Mouse (Mus musculus) hindbrain, embryonic 11.5 days (tissue): Measurements from ENCODE around the gene Cpxm2. TPM values are rescaled to one million over a fixed set of nuclear protein-coding genes. Genes with fewer than 3 reads are reported as not detected.

ENCODE experiments used
- ATAC-seq: fragments of 200-750 bp; cut with Nextera tagmentation; 2 replicates; pipeline ENCODE4 v1.8.0; 2017; ENCODE audit warnings: mild to moderate bottlenecking, moderate TSS enrichment, moderate library complexity; ENCODE audit not compliant: low FRiP score
- DNase-seq: peaks from one replicate; pipeline ENCODE4 v3.0.0-alpha.2; 2015; ENCODE audit warnings: low spot score
- H3K27ac ChIP-seq: fragments of 300-500 bp; sonication (generic); 2 replicates; pipeline ENCODE4 v1.5.1; 2014; ENCODE audit warnings: mild to moderate bottlenecking, low read depth, low read length
- H3K27me3 ChIP-seq: fragments of 300-500 bp; sonication (generic); 2 replicates; pipeline ENCODE4 v1.6.1; 2014; ENCODE audit warnings: mild to moderate bottlenecking, low read length, moderate library complexity, mixed read lengths; ENCODE audit not compliant: control insufficient read depth, insufficient read depth
- H3K36me3 ChIP-seq: fragments of 300-500 bp; sonication (generic); 2 replicates; pipeline ENCODE4 v1.6.1; 2014; ENCODE audit warnings: mild to moderate bottlenecking, low read length, moderate library complexity, mixed read lengths; ENCODE audit not compliant: control insufficient read depth, insufficient read depth
- H3K4me1 ChIP-seq: fragments of 300-500 bp; sonication (generic); replicated peaks from 2 replicates; pipeline ENCODE4 v1.6.1; 2014; ENCODE audit warnings: low read length, mixed read lengths; ENCODE audit not compliant: control insufficient read depth, insufficient read depth
- H3K4me2 ChIP-seq: fragments of 300-500 bp; sonication (generic); replicated peaks from 2 replicates; pipeline ENCODE4 v1.6.1; 2014; ENCODE audit warnings: mild to moderate bottlenecking, low read depth, low read length
- H3K4me3 ChIP-seq: fragments of 300-500 bp; sonication (generic); 2 replicates; pipeline ENCODE4 v1.5.1; 2014; ENCODE audit warnings: low read depth, low read length
- H3K9ac ChIP-seq: fragments of 300-500 bp; sonication (generic); 2 replicates; pipeline ENCODE4 v1.6.1; 2014; ENCODE audit warnings: low read depth, low read length
- H3K9me3 ChIP-seq: fragments of 300-500 bp; sonication (generic); 2 replicates; pipeline ENCODE4 v1.6.1; 2016; ENCODE audit warnings: low read length; ENCODE audit not compliant: control insufficient read depth
- WGBS: fragments of 180-500 bp; shearing (Covaris S2); extraction: QIAGEN DNeasy Blood & Tissue Kit; methylation state at CpG from one replicate; pipeline ENCODE4 v1.1.7; 2014; 5-methylcytosine and 5-hydroxymethylcytosine counted together
- polyA plus RNA-seq: library from polyadenylated mRNA; unstranded; fragments of >200 nt; fragmentation: Nextera tagmentation; extraction: Ambion mirVana; gene quantifications from 2 replicates; pipeline ENCODE4 v1.2.1, GENCODE M21; 2014

The Cpxm2 gene
- 2.2 and 3.6 TPM in 2 replicates for polyA plus RNA-seq

GRCm38 (mm10) chr7:132154368-132154961, at the start of gene Cpxm2:
Gene Cpxm2, minus strand, starts transcription at chr7:132154739.
- Histone ChIP-seq H3K36me3 (no peaks in the 10 kb centered on the region), H3K9me3 (no peaks in the 10 kb centered on the region), H3K27me3 (peaks cover 6% of the 10 kb centered on the region), H3K4me2 (peak within 1 kb of the TSS; percentile 72), H3K4me1 (peaks cover 3% of the 10 kb centered on the region; the same call in 1 of the 2 replicates), H3K9ac (peak within 1 kb of the TSS; percentile 19; the same call in 1 of the 2 replicates), H3K4me3 (peak within 1 kb of the TSS; percentile 30), H3K27ac (no peak within 1 kb of the TSS)
- ATAC-seq (no peak), DNase-seq (peak; percentile 35)
- WGBS, result 4% methylated on average over 40 of the region's 43 CpGs

- ATAC-seq, result no peak
- Histone ChIP-seq H3K4me3 (no peak overlapping the region), H3K4me1 (no peaks in the 10 kb centered on the region), H3K27ac (no peak overlapping the region), H3K9me3 (no peaks in the 10 kb centered on the region), H3K4me2 (no peak overlapping the region), H3K36me3 (no peaks in the 10 kb centered on the region), H3K9ac (no peak overlapping the region), H3K27me3 (no peaks in the 10 kb centered on the region)
- WGBS, result 43% methylated on average over 1 of the region's 1 CpGs
- no peak for DNase-seq
Measured at GRCm38 (mm10) chr7:132204073-132204612, 49.6 kb upstream of the Cpxm2 start.

- H3K9ac ChIP-seq, result no peak overlapping the region
- no peak overlapping the region for H3K27ac ChIP-seq
- H3K4me1 ChIP-seq, result no peaks in the 10 kb centered on the region
- no peaks in the 10 kb centered on the region for H3K27me3 ChIP-seq
- H3K4me2 ChIP-seq, result no peak overlapping the region
- ATAC-seq (no peak), DNase-seq (no peak)
- H3K36me3 ChIP-seq, result no peaks in the 10 kb centered on the region
- H3K9me3 ChIP-seq, result no peaks in the 10 kb centered on the region
- H3K4me3 ChIP-seq, result no peak overlapping the region
- 38% methylated on average over 6 of the region's 6 CpGs for WGBS
Measured at GRCm38 (mm10) chr7:132199686-132200085, 45.1 kb upstream of the Cpxm2 start.

GRCm38 (mm10) chr7:132198806-132199205, 44.3 kb upstream of the Cpxm2 start:
- Histone ChIP-seq H3K27me3 (no peaks in the 10 kb centered on the region), H3K27ac (no peak overlapping the region), H3K9me3 (no peaks in the 10 kb centered on the region), H3K4me1 (no peaks in the 10 kb centered on the region), H3K9ac (no peak overlapping the region), H3K4me2 (no peak overlapping the region), H3K4me3 (no peak overlapping the region), H3K36me3 (no peaks in the 10 kb centered on the region)
- 100% methylated on average over 1 of the region's 1 CpGs for WGBS
- no peak for ATAC-seq
- no peak for DNase-seq

- H3K36me3 ChIP-seq, result no peaks in the 10 kb centered on the region
- no peaks in the 10 kb centered on the region for H3K27me3 ChIP-seq
- no peak overlapping the region for H3K4me2 ChIP-seq
- H3K9ac ChIP-seq, result no peak overlapping the region
- no peak overlapping the region for H3K4me3 ChIP-seq
- no peak for ATAC-seq
- H3K4me1 ChIP-seq, result no peaks in the 10 kb centered on the region
- no peak for DNase-seq
- no peaks in the 10 kb centered on the region for H3K9me3 ChIP-seq
- 52% methylated on average over 7 of the region's 7 CpGs for WGBS
- no peak overlapping the region for H3K27ac ChIP-seq
Measured at GRCm38 (mm10) chr7:132197817-132198475, 43.4 kb upstream of the Cpxm2 start.

- 87% methylated on average over 1 of the region's 1 CpGs for WGBS
- no peaks in the 10 kb centered on the region for H3K27me3 ChIP-seq
- H3K9ac ChIP-seq, result no peak overlapping the region
- no peaks in the 10 kb centered on the region for H3K36me3 ChIP-seq
- H3K9me3 ChIP-seq, result no peaks in the 10 kb centered on the region
- DNase-seq (no peak), ATAC-seq (no peak)
- H3K27ac ChIP-seq, result no peak overlapping the region
- no peaks in the 10 kb centered on the region for H3K4me1 ChIP-seq
- H3K4me3 ChIP-seq, result no peak overlapping the region
- no peak overlapping the region for H3K4me2 ChIP-seq
Measured at GRCm38 (mm10) chr7:132196581-132196980, 42.0 kb upstream of the Cpxm2 start.

GRCm38 (mm10) chr7:132193606-132194005, 39.1 kb upstream of the Cpxm2 start:
- Histone ChIP-seq H3K9ac (no peak overlapping the region), H3K9me3 (no peaks in the 10 kb centered on the region), H3K27me3 (no peaks in the 10 kb centered on the region), H3K4me3 (no peak overlapping the region), H3K36me3 (no peaks in the 10 kb centered on the region), H3K4me2 (no peak overlapping the region), H3K27ac (no peak overlapping the region), H3K4me1 (no peaks in the 10 kb centered on the region)
- ATAC-seq (no peak), DNase-seq (no peak)
- 96% methylated on average over 2 of the region's 2 CpGs for WGBS

- H3K4me3 ChIP-seq, result no peak overlapping the region
- no peak overlapping the region for H3K4me2 ChIP-seq
- H3K9ac ChIP-seq, result no peak overlapping the region
- DNase-seq (no peak), ATAC-seq (no peak)
- H3K27ac ChIP-seq, result no peak overlapping the region
- no peaks in the 10 kb centered on the region for H3K36me3 ChIP-seq
- 47% methylated on average over 3 of the region's 3 CpGs for WGBS
- H3K4me1 ChIP-seq, result no peaks in the 10 kb centered on the region
- no peaks in the 10 kb centered on the region for H3K27me3 ChIP-seq
- no peaks in the 10 kb centered on the region for H3K9me3 ChIP-seq
Measured at GRCm38 (mm10) chr7:132187456-132187855, 32.9 kb upstream of the Cpxm2 start.
